Mouse (Mus musculus): ENCODE measurements around the gene Zfp27. TPM values are rescaled to one million over a fixed set of nuclear protein-coding genes. Genes with fewer than 3 reads are reported as not detected.
"Not testable (repeated sequence)": the region's sequence is repeated elsewhere in the genome, so short reads cannot be mapped to it uniquely, and the experiment has no call there.

Zfp27 gene
- total RNA-seq, 4 experiments from 2014 or later, result 10.4 to 16.1 (median 11.8) TPM

- no peak for DNase-seq
Measured at GRCm38 (mm10) chr7:29880916-29881315, 25.5 kb downstream of the Zfp27 start.

DNA sequence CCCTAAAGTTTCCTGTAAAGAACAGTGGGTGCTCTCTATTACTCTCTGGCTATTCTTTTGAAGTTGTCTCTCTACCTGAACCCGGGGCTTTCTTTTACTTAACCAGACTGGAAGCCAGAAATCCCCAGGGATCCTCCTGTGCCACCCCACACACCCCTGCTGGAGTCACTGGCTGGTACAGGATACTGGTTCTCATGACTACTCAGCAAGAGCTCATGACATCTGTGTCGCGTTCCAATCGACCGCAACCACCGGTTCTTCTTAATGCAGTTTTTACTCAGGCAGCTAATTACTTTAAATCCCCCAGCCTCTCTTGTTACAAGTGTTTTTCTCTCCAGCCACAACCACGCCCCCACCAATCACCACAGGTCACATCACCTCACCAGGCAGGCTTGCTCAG is 26.3 kb downstream of the Zfp27 start:
- no peak for DNase-seq

DNA sequence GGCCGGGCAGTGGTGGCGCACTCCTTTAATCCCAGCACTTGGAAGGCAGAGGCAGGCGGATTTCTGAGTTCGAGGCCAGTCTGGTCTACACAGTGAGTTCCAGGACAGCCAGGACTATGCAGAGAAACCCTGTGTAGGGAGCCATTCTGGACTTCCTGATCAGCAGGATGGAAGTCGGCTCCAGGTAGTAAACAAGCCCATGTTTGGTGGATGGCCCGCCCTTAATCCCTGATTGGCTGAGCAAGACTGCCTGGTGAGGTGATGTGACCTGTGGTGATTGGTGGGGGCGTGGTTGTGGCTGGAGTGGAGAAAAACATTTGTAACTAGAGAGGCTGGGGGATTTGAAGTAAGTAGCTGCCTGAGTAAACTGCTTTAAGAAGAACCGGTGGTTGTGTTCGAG is 28.8 kb downstream of the Zfp27 start:
- DNase-seq, result not testable (repeated sequence)

GRCm38 (mm10) chr7:29874256-29874655 is 32.1 kb downstream of the Zfp27 start:
- DNase-seq, result no peak

- no peak for DNase-seq
Measured at GRCm38 (mm10) chr7:29861660-29862059, 44.7 kb downstream of the Zfp27 start.

DNA sequence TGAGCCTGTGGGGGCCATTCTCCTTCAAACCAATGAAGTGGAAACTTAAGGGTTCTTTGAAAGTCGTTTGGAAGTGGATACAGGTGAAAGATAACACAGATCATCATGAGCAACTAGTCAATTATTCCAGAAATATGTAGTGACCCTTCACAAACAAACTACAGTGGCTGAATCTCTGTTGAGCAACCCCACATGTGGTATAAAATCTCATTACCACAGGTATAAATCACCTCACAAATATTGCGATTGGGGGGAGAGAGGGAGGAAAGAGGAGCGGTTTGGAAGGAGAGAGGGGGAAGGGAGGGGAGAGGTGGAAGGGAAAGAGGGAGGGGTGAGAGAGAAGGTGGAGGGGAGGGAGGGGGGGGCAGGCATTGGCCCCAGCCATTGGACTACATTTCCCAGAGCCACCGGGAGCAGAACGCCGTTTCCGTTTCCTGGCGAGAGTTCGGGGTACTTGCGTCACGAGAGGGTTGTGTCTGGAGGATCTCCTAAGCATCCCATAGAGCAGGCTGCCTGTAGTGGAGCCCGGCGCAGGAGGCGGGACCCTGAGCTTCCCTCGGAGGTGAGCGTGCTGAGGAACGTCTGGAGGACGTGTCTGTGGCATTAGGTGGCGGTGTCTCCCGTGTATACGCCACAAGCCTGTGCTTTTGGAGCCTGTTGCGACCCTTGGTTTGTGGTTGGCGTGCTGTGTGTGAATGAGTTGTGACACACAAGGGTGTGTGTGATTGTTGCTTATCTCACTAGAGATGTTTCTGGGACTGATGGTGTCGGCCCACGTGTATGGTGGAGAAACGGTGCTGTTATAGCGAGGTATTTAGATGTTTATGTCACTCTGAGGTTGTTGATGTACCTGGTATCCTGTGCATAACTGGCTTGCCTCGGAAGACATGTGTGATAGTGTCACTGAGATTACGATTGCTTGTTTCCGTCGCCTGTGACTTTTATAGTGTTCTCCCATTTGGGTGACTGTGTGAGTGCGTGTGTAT is 46.5 kb downstream of the Zfp27 start, which contains the start of gene Zfp420:
TSS of gene Zfp420 (plus strand) at position 448 of the 986 bp plus-strand sequence.
- DNase-seq, result peak; percentile 90

GRCm38 (mm10) chr7:29853219-29853842 is 53.0 kb downstream of the Zfp27 start, which contains the start of gene Zfp940:
TSS of gene Zfp940 (minus strand) at chr7:29853669.
- DNase-seq, result peak; percentile 72

DNA sequence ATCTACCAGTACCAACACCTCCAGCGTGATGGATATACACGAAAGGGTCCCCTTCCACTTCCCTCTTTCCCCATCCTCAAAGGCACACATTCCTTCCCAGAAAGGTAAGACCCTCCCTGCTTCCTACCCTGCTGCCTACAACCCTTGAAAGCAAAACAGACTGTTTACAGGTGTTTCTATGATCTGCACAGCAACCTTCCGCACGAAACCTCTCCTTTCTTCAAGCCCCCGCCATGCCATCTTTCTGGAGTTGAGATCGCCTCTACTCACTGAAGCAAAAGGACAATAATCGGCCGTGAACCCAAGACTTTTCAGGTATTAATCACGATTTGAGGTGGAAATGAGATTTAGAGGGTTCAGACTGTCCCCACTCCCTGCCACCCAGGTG is 53.5 kb downstream of the Zfp27 start:
- no peak for DNase-seq

GRCm38 (mm10) chr7:29844616-29845015 is 61.8 kb downstream of the Zfp27 start:
- DNase-seq, result no peak

Small RNA genes within 50 kb of the gene (microRNA-seq; reads per million reads assigned to microRNA genes)
- 0.34 to 0.53 reads per million in 2 experiments for gene Mir7668

Other genes starting within 250 kb of the Zfp27 start
- under 1 TPM in 2 of 4 experiments, not detected in 2; 0.12 to 0.16 TPM for gene Catsperg2, start 179.5 kb downstream of the Zfp27 start, total RNA-seq (2022)
- gene Zfp84, start 138.0 kb downstream of the Zfp27 start, total RNA-seq (2022), result 10 to 100 TPM; 13.3 to 17.8 (median 16.4) TPM
- 1 to 10 TPM; 3.5 to 5.2 (median 4.2) TPM for gene Zfp30, start 122.6 kb downstream of the Zfp27 start, total RNA-seq (2022)
- gene Zfp790, start 90.5 kb downstream of the Zfp27 start, total RNA-seq (2022), result 10 to 100 TPM; 18.3 to 25.2 (median 21.9) TPM
- 1 to 10 TPM in 3 of 4 experiments, under 1 TPM in 1; 0.94 to 1.7 (median 1.2) TPM for gene Zfp940, start 52.9 kb downstream of the Zfp27 start, total RNA-seq (2022)
- gene Zfp420, start 46.6 kb downstream of the Zfp27 start, total RNA-seq (2022), result 1 to 10 TPM; 5.4 to 9.8 (median 8.1) TPM
- 10 to 100 TPM in 2 of 4 experiments, 1 to 10 TPM in 2; 6.6 to 11.0 (median 8.9) TPM for gene Zfp383, start 1.7 kb upstream of the Zfp27 start, total RNA-seq (2022)
- gene Zfp74, start 47.5 kb upstream of the Zfp27 start, total RNA-seq (2022), result 10 to 100 TPM; 11.0 to 14.6 (median 12.1) TPM
- 10 to 100 TPM; 10.7 to 13.1 (median 11.9) TPM for gene Zfp568, start 77.4 kb upstream of the Zfp27 start, total RNA-seq (2022)
- gene Zfp14, start 144.8 kb upstream of the Zfp27 start, total RNA-seq (2022), result 1 to 10 TPM; 3.7 to 6.6 (median 4.9) TPM
- gene Zfp82, start 166.3 kb upstream of the Zfp27 start, total RNA-seq (2022), result 1 to 10 TPM in 3 of 4 experiments, under 1 TPM in 1; 0.86 to 3.3 (median 2.8) TPM
- 1 to 10 TPM in 1 of 4 experiments, under 1 TPM in 1, not detected in 2; 0.48 to 2.2 TPM for gene Gm26920, start 183.8 kb upstream of the Zfp27 start, total RNA-seq (2022)
- gene Zfp566, start 184.0 kb upstream of the Zfp27 start, total RNA-seq (2022), result 1 to 10 TPM; 1.9 to 4.7 (median 4.1) TPM
- gene Zfp260, start 188.2 kb upstream of the Zfp27 start, total RNA-seq (2022), result 10 to 100 TPM; 39.9 to 66.1 (median 44.5) TPM
- gene Zfp382, start 215.4 kb upstream of the Zfp27 start, total RNA-seq (2022), result 1 to 10 TPM; 3.6 to 5.7 (median 4.5) TPM

All from adrenal gland, adult 8-10 months (tissue).